Mouse (Mus musculus) heart, postnatal 10 days (tissue): ENCODE data around the gene Zfp454. TPM values are rescaled to one million over a fixed set of nuclear protein-coding genes. Genes with fewer than 3 reads are reported as not detected.
A peak's percentile ranks its signal among the peaks of the same experiment; 100 is the strongest.

Source experiments
- DNase-seq, 2 experiments: peaks; one replicate each; pipeline ENCODE4 v3.0.0; 2021
- intact Hi-C: fragments of 180-260 bp; cut with DNase I; formaldehyde crosslinking; loops from one replicate; pipeline ENCODE4 v1.15.1; 2025
- total RNA-seq, 2 experiments: library from RNA; stranded (reverse); gene quantifications; 2 replicates each; pipeline ENCODE4 v1.2.3; 2021

The Zfp454 gene
- total RNA-seq, 2 experiments from 2014 or later, result 1.1 to 2.3 TPM

DNA sequence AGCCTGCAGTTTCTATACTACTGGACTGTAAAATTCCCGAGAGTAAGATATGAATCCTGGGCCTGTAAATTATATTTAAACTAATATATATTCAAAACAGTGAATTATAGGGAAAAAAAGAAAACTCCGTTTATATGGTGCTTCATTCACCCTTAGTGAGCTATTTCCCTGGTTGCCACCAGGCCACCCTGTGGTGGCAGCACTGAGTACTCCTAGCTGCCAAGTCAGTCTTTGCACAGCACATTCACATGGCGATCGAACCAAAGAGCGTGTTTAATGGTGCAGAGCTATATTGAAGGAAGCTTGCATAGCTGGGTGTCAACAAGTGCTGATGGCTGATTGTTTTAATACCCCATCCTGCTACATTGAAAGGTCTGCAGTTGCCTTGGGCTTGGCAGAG is 40.4 kb downstream of the Zfp454 start:
- DNase-seq, result no peak
- intact Hi-C loops, result no loop called here

- intact Hi-C loops, result no loop called here
- no peak for DNase-seq
These were observed 41.5 kb downstream of the Zfp454 start for GRCm38 (mm10) chr11:50845951-50846350.

- intact Hi-C loops, result loop anchor here (1.0 kb wide), 1 partner anchor 46 kb away; the partner anchor contains the start of gene Zfp454
These were observed 46.3 kb downstream of the Zfp454 start, which contains the start of gene Zfp879 for GRCm38 (mm10) chr11:50841023-50841735. Zfp879 (minus strand) TSS chr11:50841552.

GRCm38 (mm10) chr11:50835727-50836126 is 51.7 kb downstream of the Zfp454 start:
- intact Hi-C loops, result no loop called here
- DNase-seq, result no peak

More at GRCm38 (mm10) chr11:50841023-50841735, 46.3 kb downstream of the Zfp454 start, which contains the start of gene Zfp879:
- peak; percentile 90 to 92 for DNase-seq

DNA sequence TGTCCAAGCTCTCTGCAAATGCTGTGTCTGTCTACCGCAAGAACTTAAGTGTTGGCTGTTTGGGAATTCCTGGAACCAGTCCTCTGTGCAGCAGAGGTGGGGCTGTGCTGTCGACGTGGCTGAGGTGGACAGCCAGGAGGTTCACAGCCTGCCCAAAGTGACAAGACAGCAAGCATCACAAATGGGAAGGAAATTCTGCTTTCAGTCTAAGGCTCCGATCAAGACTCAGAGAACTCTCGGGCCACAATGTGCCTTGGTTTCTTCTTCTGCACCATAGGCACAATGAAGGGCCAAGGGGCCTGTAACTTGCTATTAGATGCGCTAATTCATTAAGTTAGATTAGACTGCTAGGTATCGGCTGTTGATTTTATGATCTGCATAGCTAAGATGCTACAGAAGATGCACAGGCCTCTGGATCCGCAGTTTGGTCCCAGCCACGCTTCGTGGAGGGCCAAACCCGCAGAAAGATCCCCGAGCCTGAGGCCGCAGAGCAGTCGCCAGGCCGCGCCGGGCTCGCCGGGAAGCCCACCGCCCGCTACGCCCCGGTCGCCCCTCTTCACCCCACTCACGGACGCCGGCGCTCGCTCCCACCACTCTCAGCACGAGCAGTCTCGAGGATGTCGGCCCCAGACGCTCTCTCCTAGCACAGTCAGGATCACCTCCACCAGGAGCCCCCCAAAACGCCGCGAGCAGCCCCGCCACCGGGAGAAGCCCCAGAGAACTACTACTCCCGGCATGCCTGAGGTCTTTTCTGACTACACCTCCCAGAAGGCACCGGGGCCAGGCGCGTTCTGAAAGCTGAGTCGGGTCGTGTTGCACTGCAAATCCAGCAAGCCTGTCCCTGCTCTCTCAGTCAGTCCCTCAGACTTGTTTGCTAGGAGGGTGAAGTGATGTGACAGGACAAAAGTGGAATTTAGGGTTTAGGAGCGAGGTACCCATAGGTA is 60.2 kb downstream of the Zfp454 start, which contains the start of gene Zfp354c:
TSS of gene Zfp354c (minus strand) at position 715 of the 944 bp plus-strand sequence.
- peak; percentile 88 to 90 for DNase-seq
- intact Hi-C loops, result loop anchor here (5.0 kb wide), 3 partner anchors 90 to 230 kb away; partner anchors contain the start of genes Zfp2, Zfp354a and Zfp354b

- intact Hi-C loops, result loop anchor here (5.0 kb wide), 3 partner anchors 91 to 231 kb away; partner anchors contain the start of genes Zfp2, Zfp354a and Zfp354b
- DNase-seq, result no peak
These were observed 61.2 kb downstream of the Zfp454 start for GRCm38 (mm10) chr11:50826214-50826613.

Other genes starting within 250 kb of the Zfp454 start
- 1 to 10 TPM; 7.0 to 7.7 TPM for gene Zfp354c, start 59.9 kb downstream of the Zfp454 start, total RNA-seq
- 1 to 10 TPM in 1 of 2 experiments, under 1 TPM in 1; 0.72 to 1.2 TPM for gene Zfp879, start 46.1 kb downstream of the Zfp454 start, total RNA-seq
- not detected for gene Grm6, start 37.0 kb downstream of the Zfp454 start, total RNA-seq
- 1 to 10 TPM; 3.1 to 4.6 TPM for gene Zfp2, start 28.5 kb upstream of the Zfp454 start, total RNA-seq
- gene Zfp354b, start 44.0 kb upstream of the Zfp454 start, total RNA-seq, result 1 to 10 TPM; 1.1 to 1.3 TPM
- gene 4933414I15Rik, start 56.1 kb upstream of the Zfp454 start, total RNA-seq, result not detected
- not detected for gene Prop1, start 66.1 kb upstream of the Zfp454 start, total RNA-seq
- not detected for gene Olfr1378, start 78.9 kb upstream of the Zfp454 start, total RNA-seq
- not detected for gene Olfr1377, start 94.3 kb upstream of the Zfp454 start, total RNA-seq
- not detected for gene Olfr51, start 115.9 kb upstream of the Zfp454 start, total RNA-seq
- gene Olfr54, start 126.6 kb upstream of the Zfp454 start, total RNA-seq, result not detected
- gene Olfr1375, start 160.5 kb upstream of the Zfp454 start, total RNA-seq, result not detected
- 1 to 10 TPM; 2.1 to 2.9 TPM for gene Zfp354a, start 171.6 kb upstream of the Zfp454 start, total RNA-seq